Mouse (Mus musculus) hindbrain, embryonic 11.5 days (tissue): ENCODE measurements at regions not wholly inside any gene's neighbourhood (a gene's known extent, or its start where the extent isn't known, plus 50 kb on each side); places are given as distances from the start of the nearest gene placed in this dataset.
A peak's percentile ranks its signal among the peaks of the same experiment; 100 is the strongest.

Source experiments
- ATAC-seq: fragments of 200-750 bp; cut with Nextera tagmentation; 2 replicates; pipeline ENCODE4 v1.8.0; 2017; ENCODE audit warnings: mild to moderate bottlenecking, moderate TSS enrichment, moderate library complexity; ENCODE audit not compliant: low FRiP score
- DNase-seq: peaks from one replicate; pipeline ENCODE4 v3.0.0-alpha.2; 2015; ENCODE audit warnings: low spot score
- H3K27ac ChIP-seq: fragments of 300-500 bp; sonication (generic); 2 replicates; pipeline ENCODE4 v1.5.1; 2014; ENCODE audit warnings: mild to moderate bottlenecking, low read depth, low read length
- H3K27me3 ChIP-seq: fragments of 300-500 bp; sonication (generic); 2 replicates; pipeline ENCODE4 v1.6.1; 2014; ENCODE audit warnings: mild to moderate bottlenecking, low read length, moderate library complexity, mixed read lengths; ENCODE audit not compliant: control insufficient read depth, insufficient read depth
- H3K36me3 ChIP-seq: fragments of 300-500 bp; sonication (generic); 2 replicates; pipeline ENCODE4 v1.6.1; 2014; ENCODE audit warnings: mild to moderate bottlenecking, low read length, moderate library complexity, mixed read lengths; ENCODE audit not compliant: control insufficient read depth, insufficient read depth
- H3K4me1 ChIP-seq: fragments of 300-500 bp; sonication (generic); replicated peaks from 2 replicates; pipeline ENCODE4 v1.6.1; 2014; ENCODE audit warnings: low read length, mixed read lengths; ENCODE audit not compliant: control insufficient read depth, insufficient read depth
- H3K4me2 ChIP-seq: fragments of 300-500 bp; sonication (generic); replicated peaks from 2 replicates; pipeline ENCODE4 v1.6.1; 2014; ENCODE audit warnings: mild to moderate bottlenecking, low read depth, low read length
- H3K4me3 ChIP-seq: fragments of 300-500 bp; sonication (generic); 2 replicates; pipeline ENCODE4 v1.5.1; 2014; ENCODE audit warnings: low read depth, low read length
- H3K9ac ChIP-seq: fragments of 300-500 bp; sonication (generic); 2 replicates; pipeline ENCODE4 v1.6.1; 2014; ENCODE audit warnings: low read depth, low read length
- H3K9me3 ChIP-seq: fragments of 300-500 bp; sonication (generic); 2 replicates; pipeline ENCODE4 v1.6.1; 2016; ENCODE audit warnings: low read length; ENCODE audit not compliant: control insufficient read depth
- WGBS: fragments of 180-500 bp; shearing (Covaris S2); extraction: QIAGEN DNeasy Blood & Tissue Kit; methylation state at CpG from one replicate; pipeline ENCODE4 v1.1.7; 2014; 5-methylcytosine and 5-hydroxymethylcytosine counted together

- Histone ChIP-seq H3K27me3 (no peaks in the 10 kb centered on the region), H3K4me3 (no peak overlapping the region), H3K9me3 (no peaks in the 10 kb centered on the region), H3K36me3 (no peaks in the 10 kb centered on the region), H3K4me2 (no peak overlapping the region), H3K9ac (no peak overlapping the region), H3K4me1 (no peaks in the 10 kb centered on the region), H3K27ac (no peak overlapping the region)
- DNase-seq, result no peak
- ATAC-seq, result no peak
- 8% methylated on average over 1 of the region's 1 CpGs for WGBS
These were observed 1299.9 kb upstream of the Pcdh17 start for GRCm38 (mm10) chr14:83143488-83143887.

GRCm38 (mm10) chr14:83154816-83155215, 1288.5 kb upstream of the Pcdh17 start:
- Histone ChIP-seq H3K4me1 (no peaks in the 10 kb centered on the region), H3K9me3 (no peaks in the 10 kb centered on the region), H3K36me3 (no peaks in the 10 kb centered on the region), H3K4me3 (no peak overlapping the region), H3K27ac (no peak overlapping the region), H3K4me2 (no peak overlapping the region), H3K9ac (no peak overlapping the region), H3K27me3 (no peaks in the 10 kb centered on the region)
- ATAC-seq (peak; percentile 94), DNase-seq (peak; percentile 25)
